Mouse (Mus musculus): Measurements from ENCODE around the gene Rpgrip1l. TPM values are rescaled to one million over a fixed set of nuclear protein-coding genes. Genes with fewer than 3 reads are reported as not detected.

Gene Rpgrip1l
- polyA plus RNA-seq, 1 experiment from 2014 or later: 17.1 TPM

- 75% methylated on average over 2 of the region's 2 CpGs for WGBS
- H3K4me2 ChIP-seq: no peak overlapping the region
These were observed 75.9 kb downstream of the Rpgrip1l start for GRCm38 (mm10) chr8:91237191-91237590.

GRCm38 (mm10) chr8:91234097-91234496 is 79.0 kb downstream of the Rpgrip1l start:
- Histone ChIP-seq H3K4me3 (replicated peaks) (no peak overlapping the region), H3K4me1 (replicated peaks) (no peaks in the 10 kb centered on the region), H3K27me3 (no peaks in the 10 kb centered on the region), H3K9me3 (no peaks in the 10 kb centered on the region), H3K9ac (replicated peaks) (no peak overlapping the region), H3K4me2 (no peak overlapping the region), H3K27ac (no peak overlapping the region), H3K36me3 (peaks cover 8% of the 10 kb centered on the region; the same call in 1 of the 2 replicates)
- 81% methylated on average over 2 of the region's 2 CpGs for WGBS
- ATAC-seq (ENCODE audit: insufficient number of reproducible peaks, insufficient read depth, low FRiP score, low TSS enrichment, low read depth): no peak

More at GRCm38 (mm10) chr8:91237191-91237590, 75.9 kb downstream of the Rpgrip1l start:
- H3K36me3 ChIP-seq: peaks cover under 1% of the 10 kb centered on the region; the same call in 1 of the 2 replicates
- H3K9ac ChIP-seq (replicated peaks): no peak overlapping the region
- H3K4me3 ChIP-seq (replicated peaks): no peak overlapping the region
- H3K27ac ChIP-seq: no peak overlapping the region
- no peaks in the 10 kb centered on the region for H3K27me3 ChIP-seq
- H3K4me1 ChIP-seq (replicated peaks): no peaks in the 10 kb centered on the region
- H3K9me3 ChIP-seq: no peaks in the 10 kb centered on the region
- no peak for ATAC-seq (ENCODE audit: insufficient number of reproducible peaks, insufficient read depth, low FRiP score, low TSS enrichment, low read depth)

DNA sequence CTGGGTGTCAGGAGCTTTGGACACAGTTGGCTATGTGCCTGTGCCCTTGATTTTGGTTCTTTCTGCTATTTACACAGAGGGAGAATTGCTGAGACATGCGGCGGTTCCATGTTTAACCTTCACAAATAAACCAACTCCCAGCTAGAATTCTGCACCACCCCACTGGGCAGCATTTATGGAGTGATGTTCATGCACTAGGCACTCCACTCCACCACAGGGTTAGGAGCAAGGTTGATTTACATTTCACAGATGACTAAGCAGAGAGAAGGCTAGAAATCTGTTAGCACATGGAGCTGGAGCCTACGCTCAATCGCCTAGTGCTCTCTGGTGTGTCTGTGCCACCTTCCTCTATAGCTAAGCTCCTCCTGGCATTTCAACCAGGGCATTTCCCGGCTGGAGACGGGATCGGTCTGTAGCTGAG is 85.6 kb downstream of the Rpgrip1l start:
- no peak for ATAC-seq (ENCODE audit: insufficient number of reproducible peaks, insufficient read depth, low FRiP score, low TSS enrichment, low read depth)
- Histone ChIP-seq H3K9ac (replicated peaks) (no peak overlapping the region), H3K27ac (no peak overlapping the region), H3K4me1 (replicated peaks) (no peaks in the 10 kb centered on the region), H3K27me3 (no peaks in the 10 kb centered on the region), H3K36me3 (peaks cover 8% of the 10 kb centered on the region; the same call in 1 of the 2 replicates), H3K4me2 (no peak overlapping the region), H3K4me3 (replicated peaks) (no peak overlapping the region), H3K9me3 (no peaks in the 10 kb centered on the region)
- 96% methylated on average over 7 of the region's 7 CpGs for WGBS

DNA sequence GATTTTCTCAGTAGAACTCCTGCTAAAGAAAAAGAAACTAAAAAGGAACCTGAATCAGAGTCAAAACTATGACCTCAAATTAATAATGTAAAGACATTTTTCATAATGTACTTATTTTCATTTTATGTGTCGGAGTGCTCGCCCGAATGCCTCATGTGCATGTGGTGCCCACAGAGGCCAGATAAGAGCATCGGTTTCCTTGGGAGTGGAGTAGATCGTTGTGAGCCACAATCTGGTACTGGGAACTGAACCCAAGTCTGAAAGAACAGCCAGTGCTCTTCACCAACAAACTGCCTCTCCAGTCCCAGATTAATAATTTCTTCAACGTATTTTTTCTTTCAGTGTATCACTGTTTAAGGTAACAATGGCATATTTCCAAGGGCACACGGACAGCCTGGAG is 88.8 kb downstream of the Rpgrip1l start:
- WGBS: 94% methylated on average over 7 of the region's 7 CpGs
- no peak overlapping the region for H3K27ac ChIP-seq

GRCm38 (mm10) chr8:91221841-91222240 is 91.2 kb downstream of the Rpgrip1l start:
- no peak for ATAC-seq (ENCODE audit: insufficient number of reproducible peaks, insufficient read depth, low FRiP score, low TSS enrichment, low read depth)
- no peak overlapping the region for H3K4me2 ChIP-seq
- no peaks in the 10 kb centered on the region for H3K4me1 ChIP-seq (replicated peaks)
- H3K27ac ChIP-seq: no peak overlapping the region
- no peak overlapping the region for H3K9ac ChIP-seq (replicated peaks)
- 98% methylated on average over 2 of the region's 2 CpGs for WGBS
- H3K9me3 ChIP-seq: no peaks in the 10 kb centered on the region
- no peaks in the 10 kb centered on the region for H3K27me3 ChIP-seq
- H3K36me3 ChIP-seq: 0 out of 2 replicates have a peak, but pooled peaks cover 7% of the 10 kb centered on the region
- no peak overlapping the region for H3K4me3 ChIP-seq (replicated peaks)

More for the DNA sequence above, 88.8 kb downstream of the Rpgrip1l start:
- no peak overlapping the region for H3K4me3 ChIP-seq (replicated peaks)
- 0 out of 2 replicates have a peak, but pooled peaks cover 2% of the 10 kb centered on the region for H3K36me3 ChIP-seq
- H3K27me3 ChIP-seq: no peaks in the 10 kb centered on the region
- no peak for ATAC-seq (ENCODE audit: insufficient number of reproducible peaks, insufficient read depth, low FRiP score, low TSS enrichment, low read depth)
- no peaks in the 10 kb centered on the region for H3K9me3 ChIP-seq
- no peak overlapping the region for H3K4me2 ChIP-seq
- no peak overlapping the region for H3K9ac ChIP-seq (replicated peaks)
- no peaks in the 10 kb centered on the region for H3K4me1 ChIP-seq (replicated peaks)

DNA sequence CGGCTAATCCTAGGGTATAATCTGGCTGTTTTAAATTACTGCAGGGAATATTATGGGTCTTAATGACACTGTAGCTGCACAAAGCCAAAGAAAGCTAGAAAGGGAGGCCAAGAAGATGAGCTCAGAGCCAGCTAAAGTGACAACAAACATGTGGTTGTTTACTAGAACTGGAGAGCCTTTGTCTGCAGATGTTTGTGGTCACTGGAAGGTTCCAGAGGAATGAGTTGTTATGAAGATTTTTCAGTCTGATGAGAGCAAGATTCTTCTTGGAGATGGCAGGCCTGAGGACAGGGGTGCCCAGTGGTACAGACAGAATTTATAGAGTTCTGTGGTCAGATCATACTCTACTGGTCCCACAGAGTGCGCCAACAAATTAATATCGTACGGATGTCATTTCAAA is 94.8 kb downstream of the Rpgrip1l start:
- H3K36me3 ChIP-seq: 0 out of 2 replicates have a peak, but pooled peaks cover 7% of the 10 kb centered on the region
- H3K9me3 ChIP-seq: no peaks in the 10 kb centered on the region
- 83% methylated on average over 4 of the region's 4 CpGs for WGBS
- H3K4me2 ChIP-seq: no peak overlapping the region
- no peaks in the 10 kb centered on the region for H3K4me1 ChIP-seq (replicated peaks)
- no peak overlapping the region for H3K9ac ChIP-seq (replicated peaks)
- no peak for ATAC-seq (ENCODE audit: insufficient number of reproducible peaks, insufficient read depth, low FRiP score, low TSS enrichment, low read depth)
- H3K27ac ChIP-seq: no peak overlapping the region
- no peak overlapping the region for H3K4me3 ChIP-seq (replicated peaks)
- H3K27me3 ChIP-seq: no peaks in the 10 kb centered on the region

DNA sequence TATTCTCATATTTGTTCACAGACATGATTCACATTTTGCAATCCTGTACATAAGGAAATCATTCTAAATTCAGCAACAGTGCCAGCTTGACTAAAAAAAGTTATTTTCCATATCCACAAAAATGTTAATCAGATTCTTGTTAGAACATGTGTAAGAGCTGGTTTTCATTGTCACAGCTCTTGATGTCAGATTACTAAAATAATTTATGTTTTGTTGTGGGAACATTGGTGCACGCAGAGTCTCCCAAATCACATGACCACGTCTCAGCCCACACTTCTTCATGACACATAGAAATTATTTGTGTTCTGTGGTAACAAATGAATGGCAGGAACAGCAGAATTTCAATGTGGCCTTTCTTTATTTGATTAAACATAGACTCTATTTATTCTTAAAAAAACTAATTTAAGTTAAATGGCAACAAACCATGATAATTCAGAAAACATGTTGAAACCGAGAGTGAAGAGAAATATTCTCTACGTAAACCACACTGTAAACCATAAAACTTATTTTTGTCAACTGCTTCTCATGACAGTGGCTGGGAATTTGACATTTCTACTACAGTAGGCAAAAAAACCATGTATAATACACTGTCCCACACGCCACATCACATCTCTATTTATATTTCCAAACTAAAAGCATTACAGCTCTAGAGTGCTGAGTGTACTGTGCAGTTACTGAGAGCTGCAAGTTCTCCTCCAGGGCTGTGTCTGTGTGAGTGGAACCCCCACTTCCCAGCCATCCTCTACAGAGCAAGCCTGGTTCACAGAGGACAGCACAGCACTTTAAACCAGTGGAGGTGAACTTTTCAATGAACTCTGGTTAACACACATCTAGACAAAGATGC is 95.8 kb downstream of the Rpgrip1l start:
- Histone ChIP-seq H3K9me3 (no peaks in the 10 kb centered on the region), H3K27me3 (no peaks in the 10 kb centered on the region), H3K9ac (replicated peaks) (no peak overlapping the region), H3K4me1 (replicated peaks) (no peaks in the 10 kb centered on the region), H3K36me3 (0 out of 2 replicates have a peak, but pooled peaks cover 7% of the 10 kb centered on the region), H3K27ac (no peak overlapping the region), H3K4me3 (replicated peaks) (no peak overlapping the region), H3K4me2 (no peak overlapping the region)
- ATAC-seq (ENCODE audit: insufficient number of reproducible peaks, insufficient read depth, low FRiP score, low TSS enrichment, low read depth): no peak
- WGBS: 85% methylated on average over 5 of the region's 5 CpGs

GRCm38 (mm10) chr8:91214287-91214686 is 98.8 kb downstream of the Rpgrip1l start:
- H3K36me3 ChIP-seq: 0 out of 2 replicates have a peak, but pooled peaks cover 5% of the 10 kb centered on the region
- H3K4me1 ChIP-seq (replicated peaks): no peaks in the 10 kb centered on the region
- H3K4me2 ChIP-seq: no peak overlapping the region
- no peaks in the 10 kb centered on the region for H3K9me3 ChIP-seq
- no peaks in the 10 kb centered on the region for H3K27me3 ChIP-seq
- no peak for ATAC-seq (ENCODE audit: insufficient number of reproducible peaks, insufficient read depth, low FRiP score, low TSS enrichment, low read depth)
- no peak overlapping the region for H3K27ac ChIP-seq
- H3K4me3 ChIP-seq (replicated peaks): no peak overlapping the region
- 72% methylated on average over 3 of the region's 3 CpGs for WGBS
- H3K9ac ChIP-seq (replicated peaks): no peak overlapping the region

- ATAC-seq (ENCODE audit: insufficient number of reproducible peaks, insufficient read depth, low FRiP score, low TSS enrichment, low read depth): no peak
- H3K9me3 ChIP-seq: no peaks in the 10 kb centered on the region
- no peak overlapping the region for H3K4me2 ChIP-seq
- H3K9ac ChIP-seq (replicated peaks): no peak overlapping the region
- H3K4me1 ChIP-seq (replicated peaks): no peaks in the 10 kb centered on the region
- no peak overlapping the region for H3K27ac ChIP-seq
- 92% methylated on average over 2 of the region's 2 CpGs for WGBS
- H3K36me3 ChIP-seq: no peaks in the 10 kb centered on the region
- H3K4me3 ChIP-seq (replicated peaks): no peak overlapping the region
- no peaks in the 10 kb centered on the region for H3K27me3 ChIP-seq
These were observed 100.1 kb downstream of the Rpgrip1l start for GRCm38 (mm10) chr8:91212948-91213347.

DNA sequence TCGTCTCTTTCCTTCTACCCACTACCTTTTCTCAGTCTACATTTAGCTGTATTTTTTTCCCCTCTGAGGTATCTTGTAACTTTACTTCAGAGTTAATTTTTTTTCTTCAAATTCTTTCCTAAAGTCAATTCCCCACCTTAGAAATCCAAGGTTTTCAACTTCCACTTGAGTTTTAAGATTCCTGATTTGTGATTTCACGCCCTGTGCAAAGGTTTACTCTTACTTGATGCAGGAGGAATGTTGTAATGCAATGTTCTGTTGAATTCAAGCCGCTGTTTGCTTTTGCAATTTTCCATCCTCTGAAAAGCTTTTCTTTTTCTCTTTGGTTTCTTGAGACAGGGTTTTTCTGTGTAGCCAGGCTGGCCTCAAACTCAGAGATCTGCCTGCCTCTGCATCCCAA is 103.4 kb downstream of the Rpgrip1l start:
- Histone ChIP-seq H3K4me2 (no peak overlapping the region), H3K4me3 (replicated peaks) (no peak overlapping the region), H3K9me3 (no peaks in the 10 kb centered on the region), H3K27me3 (0 out of 2 replicates have a peak, but pooled peaks cover 3% of the 10 kb centered on the region), H3K9ac (replicated peaks) (no peak overlapping the region), H3K27ac (no peak overlapping the region), H3K36me3 (no peaks in the 10 kb centered on the region), H3K4me1 (replicated peaks) (no peaks in the 10 kb centered on the region)
- WGBS: 83% methylated on average over 3 of the region's 3 CpGs
- no peak for ATAC-seq (ENCODE audit: insufficient number of reproducible peaks, insufficient read depth, low FRiP score, low TSS enrichment, low read depth)

- H3K4me1 ChIP-seq (replicated peaks): no peaks in the 10 kb centered on the region
- 0 out of 2 replicates have a peak, but pooled peaks cover 3% of the 10 kb centered on the region for H3K27me3 ChIP-seq
- H3K4me3 ChIP-seq (replicated peaks): no peak overlapping the region
- no peak overlapping the region for H3K9ac ChIP-seq (replicated peaks)
- ATAC-seq (ENCODE audit: insufficient number of reproducible peaks, insufficient read depth, low FRiP score, low TSS enrichment, low read depth): no peak
- H3K9me3 ChIP-seq: no peaks in the 10 kb centered on the region
- WGBS: 59% methylated on average over 2 of the region's 2 CpGs
- H3K27ac ChIP-seq: no peak overlapping the region
- H3K4me2 ChIP-seq: no peak overlapping the region
- H3K36me3 ChIP-seq: no peaks in the 10 kb centered on the region
These were observed 105.4 kb downstream of the Rpgrip1l start for GRCm38 (mm10) chr8:91207676-91208075.

All from limb, embryonic 12.5 days (tissue).